Mouse (Mus musculus) c-Kit-positive CD71-positive TER-119-negative erythroid progenitor cells, embryonic 14.5 days (primary cell): ENCODE results near the gene 2510002D24Rik.
A peak's percentile ranks its signal among the peaks of the same experiment; 100 is the strongest.

Experiments
- DNase-seq: peaks from one replicate; pipeline ENCODE4 v3.0.0-alpha.2; 2013; ENCODE audit warnings: low read depth

The 2510002D24Rik gene

GRCm38 (mm10) chr16:18836468-18837208, at the start of gene 2510002D24Rik, which contains the start of gene Gm28539:
Gene 2510002D24Rik, plus strand, starts transcription at chr16:18836578.
Gene Gm28539, plus strand, starts transcription at chr16:18836584.
- DNase-seq = peak; percentile 93

- DNase-seq = no peak
Measured at GRCm38 (mm10) chr16:18786652-18787051, 49.7 kb upstream of the 2510002D24Rik start.

GRCm38 (mm10) chr16:18788627-18789406, 47.6 kb upstream of the 2510002D24Rik start:
- DNase-seq = no peak

GRCm38 (mm10) chr16:18795223-18795899, 41.0 kb upstream of the 2510002D24Rik start:
- DNase-seq = no peak

GRCm38 (mm10) chr16:18796645-18797044, 39.7 kb upstream of the 2510002D24Rik start:
- DNase-seq = no peak

GRCm38 (mm10) chr16:18798151-18798550, 38.2 kb upstream of the 2510002D24Rik start:
- DNase-seq = no peak

GRCm38 (mm10) chr16:18798841-18799240, 37.5 kb upstream of the 2510002D24Rik start:
- no peak for DNase-seq

- DNase-seq = no peak
Measured at GRCm38 (mm10) chr16:18805746-18806145, 30.6 kb upstream of the 2510002D24Rik start.

- no peak for DNase-seq
Measured at GRCm38 (mm10) chr16:18809001-18809400, 27.4 kb upstream of the 2510002D24Rik start.

- DNase-seq = peak; percentile 28
Measured at GRCm38 (mm10) chr16:18811032-18811431, 25.3 kb upstream of the 2510002D24Rik start.

GRCm38 (mm10) chr16:18811468-18812384, 24.7 kb upstream of the 2510002D24Rik start, which contains the start of the genes Ufd1 and Cdc45:
Gene Ufd1, plus strand, starts transcription at chr16:18811779.
Gene Cdc45, minus strand, starts transcription at chr16:18811987.
- peak; percentile 91 for DNase-seq

GRCm38 (mm10) chr16:18812385-18812910, 23.9 kb upstream of the 2510002D24Rik start:
- peak; percentile 24 for DNase-seq

- DNase-seq = no peak
Measured at GRCm38 (mm10) chr16:18822356-18822755, 14.0 kb upstream of the 2510002D24Rik start.

GRCm38 (mm10) chr16:18822925-18823324, 13.5 kb upstream of the 2510002D24Rik start:
- no peak for DNase-seq

- no peak for DNase-seq
Measured at GRCm38 (mm10) chr16:18828630-18829029, 7.7 kb upstream of the 2510002D24Rik start.

- DNase-seq = no peak
Measured at GRCm38 (mm10) chr16:18829102-18829501, 7.3 kb upstream of the 2510002D24Rik start.

- DNase-seq = no peak
Measured at GRCm38 (mm10) chr16:18833486-18833885, 2.9 kb upstream of the 2510002D24Rik start.

- no peak for DNase-seq
Measured at GRCm38 (mm10) chr16:18836073-18836467, 308 bp upstream of the 2510002D24Rik start.

- DNase-seq = no peak
Measured at GRCm38 (mm10) chr16:18838346-18838745, 2.0 kb downstream of the 2510002D24Rik start.

GRCm38 (mm10) chr16:18846301-18846820, 10.0 kb downstream of the 2510002D24Rik start:
- no peak for DNase-seq
